Mouse (Mus musculus) fat pad, adult 2 months (tissue): ENCODE data around the gene Adrb1.
"Not testable (repeated sequence)": the region's sequence is repeated elsewhere in the genome, so short reads cannot be mapped to it uniquely, and the experiment has no call there.

Source experiments
- DNase-seq: peaks from one replicate; pipeline ENCODE4 v3.0.0-alpha.2; 2011; ENCODE audit warnings: low read depth, low spot score; ENCODE audit errors: extremely low read depth

Adrb1 gene

GRCm38 (mm10) chr19:56746618-56747017, 24.6 kb downstream of the Adrb1 start:
- no peak for DNase-seq

GRCm38 (mm10) chr19:56747878-56748277, 25.9 kb downstream of the Adrb1 start:
- DNase-seq = no peak

- DNase-seq = no peak
These were observed 27.3 kb downstream of the Adrb1 start for GRCm38 (mm10) chr19:56749343-56749742.

GRCm38 (mm10) chr19:56750709-56751108, 28.7 kb downstream of the Adrb1 start:
- DNase-seq = no peak

GRCm38 (mm10) chr19:56754456-56754855, 32.5 kb downstream of the Adrb1 start:
- not testable (repeated sequence) for DNase-seq

- no peak for DNase-seq
These were observed 34.4 kb downstream of the Adrb1 start for GRCm38 (mm10) chr19:56756412-56756811.

- no peak for DNase-seq
These were observed 36.3 kb downstream of the Adrb1 start for GRCm38 (mm10) chr19:56758311-56758710.

- no peak for DNase-seq
These were observed 37.7 kb downstream of the Adrb1 start for GRCm38 (mm10) chr19:56759740-56760139.

- no peak for DNase-seq
These were observed 38.4 kb downstream of the Adrb1 start for GRCm38 (mm10) chr19:56760306-56760940.

- DNase-seq = no peak
These were observed 39.1 kb downstream of the Adrb1 start for GRCm38 (mm10) chr19:56761096-56761495.

- no peak for DNase-seq
These were observed 39.7 kb downstream of the Adrb1 start for GRCm38 (mm10) chr19:56761727-56762126.

GRCm38 (mm10) chr19:56762686-56763085, 40.7 kb downstream of the Adrb1 start:
- no peak for DNase-seq

GRCm38 (mm10) chr19:56769024-56769423, 47.0 kb downstream of the Adrb1 start:
- no peak for DNase-seq

GRCm38 (mm10) chr19:56772158-56772557, 50.2 kb downstream of the Adrb1 start:
- no peak for DNase-seq

GRCm38 (mm10) chr19:56773393-56773971, 51.5 kb downstream of the Adrb1 start:
- no peak for DNase-seq

GRCm38 (mm10) chr19:56774408-56774962, 52.5 kb downstream of the Adrb1 start:
- no peak for DNase-seq

GRCm38 (mm10) chr19:56774971-56775892, 53.2 kb downstream of the Adrb1 start:
- no peak for DNase-seq

- no peak for DNase-seq
These were observed 54.1 kb downstream of the Adrb1 start for GRCm38 (mm10) chr19:56775893-56776718.

GRCm38 (mm10) chr19:56776719-56777382, 54.9 kb downstream of the Adrb1 start:
- no peak for DNase-seq

GRCm38 (mm10) chr19:56778532-56778931, 56.5 kb downstream of the Adrb1 start:
- not testable (repeated sequence) for DNase-seq
